20 mouse cellular contexts compared by ENCODE assay signal in the genomic region with DNA sequence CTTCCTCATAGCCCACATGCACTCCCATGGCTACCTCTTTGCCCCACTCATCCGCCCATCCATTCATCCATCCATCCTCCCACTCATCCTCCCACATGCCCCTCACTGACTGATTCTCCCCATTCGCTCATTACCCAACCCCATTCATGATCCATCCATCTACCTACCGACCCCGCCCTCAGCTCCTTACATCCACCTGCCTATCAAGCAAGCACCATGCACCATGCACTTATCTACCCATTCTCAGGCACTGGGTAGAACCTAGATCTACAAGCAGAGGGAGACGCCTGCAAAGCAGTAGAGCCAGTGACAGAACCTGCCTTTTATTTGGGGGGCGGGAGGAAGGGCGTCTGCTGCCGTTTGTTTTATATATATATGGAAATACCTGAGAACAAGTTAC. TPM values are rescaled to one million over a fixed set of nuclear protein-coding genes. Genes with fewer than 3 reads are reported as not detected.
A peak's percentile ranks its signal among the peaks of the same experiment; 100 is the strongest.
DNase-seq lines count a peak whose midpoint lies in the region; ATAC-seq and TF ChIP-seq lines count a peak whose summit lies in the region.
"Had no signal": no experiment of that assay in that cellular context is flagged by ENCODE, and none has a peak within 500 bp of the region (broad histone marks: within the 10 kb centered on the region; RNA-seq: fewer than 3 reads in every experiment).

No protein-coding gene starts in this region.

- WGBS in liver, adult 2 months: 98% methylated on average over 8 of the region's 8 CpGs
- 53% methylated on average over 8 of the region's 8 CpGs for WGBS in liver, postnatal 0 days (ENCODE audit: insufficient replicate concordance)

- peaks cover 8% of the 10 kb centered on the region for H3K79me2 ChIP-seq in MEL (ENCODE audit: control insufficient read depth, insufficient read depth, low read length, poor library complexity)
- H3K79me2 ChIP-seq in liver, adult 2 months (ENCODE audit: control insufficient read depth, insufficient read depth, low read length): no peaks in the 10 kb centered on the region

- TF ChIP-seq POLR2A in MEL (IDR thresholded peaks at IDR 0.05; ENCODE audit: control insufficient read depth in 1 of 2, insufficient read depth in 1 of 2, low read depth in 1 of 2, low read length in 2 of 2, poor library complexity in 1 of 2): no peak
- no peak for TF ChIP-seq POLR2A in liver, adult 2 months (IDR thresholded peaks at IDR 0.05; ENCODE audit: extremely low read depth, insufficient read depth, low read length)

- H3K4me1 ChIP-seq in MEL (ENCODE audit: control insufficient read depth in 1 of 2, insufficient read depth in 2 of 2, low read length in 2 of 2): peaks cover 36 to 84% of the 10 kb centered on the region in 2 experiments
- peaks cover 26% of the 10 kb centered on the region for H3K4me1 ChIP-seq in liver, adult 2 months (ENCODE audit: control insufficient read depth, insufficient read depth, low read length)
- peaks cover 60% of the 10 kb centered on the region for H3K4me1 ChIP-seq in liver, postnatal 0 days (ENCODE audit: insufficient read depth)

- no peak for TF ChIP-seq CTCF in MEL (IDR thresholded peaks at IDR 0.05 in 2 of 3, conservative IDR thresholded peaks at IDR 0.05 in 1 of 3; ENCODE audit: control insufficient read depth in 1 of 3, insufficient read depth in 1 of 3, low read depth in 2 of 3, low read length in 3 of 3, poor library complexity in 1 of 3, severe bottlenecking in 1 of 3)
- no peak for TF ChIP-seq CTCF in liver, adult 2 months (IDR thresholded peaks at IDR 0.05; ENCODE audit: low read depth, low read length)
- peak; percentile 24; the same call in 1 of the 2 replicates for TF ChIP-seq CTCF in liver, postnatal 0 days (IDR thresholded peaks at IDR 0.05; ENCODE audit: low read depth)

- H3K27me3 ChIP-seq in MEL (ENCODE audit: control insufficient read depth in 1 of 2, insufficient read depth in 2 of 2, low read length in 2 of 2): no peaks in the 10 kb centered on the region
- H3K27me3 ChIP-seq in liver, adult 2 months (ENCODE audit: control insufficient read depth, insufficient read depth, low read length): no peaks in the 10 kb centered on the region
- no peaks in the 10 kb centered on the region for H3K27me3 ChIP-seq in liver, postnatal 0 days (ENCODE audit: insufficient read depth, low read length)
- H3K27me3 ChIP-seq: forebrain, embryonic 12.5 days; heart, embryonic 12.5 days; hindbrain, embryonic 13.5 days; limb, embryonic 13.5 days had no signal

- peaks cover 0 to 64% of the 10 kb centered on the region in 2 experiments; a peak in 2 of 4 replicates for H3K36me3 ChIP-seq in MEL (ENCODE audit: control insufficient read depth in 1 of 2, insufficient read depth in 2 of 2, low read length in 2 of 2)
- H3K36me3 ChIP-seq in liver, adult 2 months (ENCODE audit: control insufficient read depth, insufficient read depth, low read length): no peaks in the 10 kb centered on the region
- no peaks in the 10 kb centered on the region for H3K36me3 ChIP-seq in liver, postnatal 0 days (replicated peaks; ENCODE audit: insufficient read depth, low read length)

- no peak overlapping the region for H3K9ac ChIP-seq in MEL (ENCODE audit: control insufficient read depth, low read depth, low read length, poor library complexity, severe bottlenecking)
- no peak overlapping the region for H3K9ac ChIP-seq in liver, adult 2 months (ENCODE audit: low read depth, low read length)
- H3K9ac ChIP-seq in liver, postnatal 0 days (replicated peaks): no peak overlapping the region
- H3K9ac ChIP-seq: forebrain, embryonic 12.5 days; heart, embryonic 12.5 days; hindbrain, embryonic 13.5 days; limb, embryonic 13.5 days had no signal

- no peaks in the 10 kb centered on the region for H3K9me3 ChIP-seq in MEL (replicated peaks; ENCODE audit: insufficient read depth, low read length)
- no peaks in the 10 kb centered on the region for H3K9me3 ChIP-seq in liver, postnatal 0 days (ENCODE audit: low read length)
- H3K9me3 ChIP-seq: forebrain, embryonic 12.5 days; heart, embryonic 12.5 days; hindbrain, embryonic 13.5 days; limb, embryonic 13.5 days had no signal

- peak; percentile 33 for ATAC-seq in liver, postnatal 0 days
- ATAC-seq: midbrain, embryonic 16.5 days had no signal

- TF ChIP-seq RAD21 in MEL (IDR thresholded peaks at IDR 0.05; ENCODE audit: low read depth, low read length): no peak

- H3K4me3 ChIP-seq in MEL (ENCODE audit: control insufficient read depth in 1 of 2, insufficient read depth in 1 of 2, low read depth in 2 of 2, low read length in 2 of 2): no peak overlapping the region
- H3K4me3 ChIP-seq in liver, adult 2 months (ENCODE audit: insufficient read depth, low read depth, low read length): no peak overlapping the region
- H3K4me3 ChIP-seq in liver, postnatal 0 days (ENCODE audit: low read depth, low read length): no peak overlapping the region
- H3K4me3 ChIP-seq: forebrain, embryonic 12.5 days; gastrocnemius, adult 2 months; heart, embryonic 12.5 days; hindbrain, embryonic 13.5 days; limb, embryonic 13.5 days had no signal

- TF ChIP-seq EP300 in MEL (IDR thresholded peaks at IDR 0.05; ENCODE audit: low read depth in 1 of 2, low read length in 2 of 2): peak; percentile 47 to 91
- TF ChIP-seq EP300 in liver, postnatal 0 days (IDR thresholded peaks at IDR 0.05; ENCODE audit: low read depth): peak; percentile 91

- DNase-seq in MEL (ENCODE audit: low read depth, low spot score): peak; percentile 83
- peak; percentile 60 for DNase-seq in c-Kit-negative CD71-positive TER-119-positive erythroid progenitor cells, embryonic 14.5 days (ENCODE audit: low read depth, low spot score)
- DNase-seq in liver, adult 2 months (ENCODE audit: extremely low read depth, low read depth, low spot score): no peak
- DNase-seq in liver, postnatal 0 days: no peak
- DNase-seq in kidney, postnatal 4 days: no peak
- no peak for DNase-seq in layer of hippocampus, postnatal 10 days (ENCODE audit: low spot score in 2 of 2)
- DNase-seq in yolk sac, embryonic 10.5 days (ENCODE audit: low spot score): no peak
- DNase-seq: adrenal gland, adult 2 months; cerebellum, adult 11 months; cerebellum, postnatal 10 days; embryo, embryonic 11 days; gastrocnemius, adult 2 months; heart, postnatal 14 days; kidney, adult 9 months; kidney, postnatal 25 days had no signal

- peak overlapping the region; percentile 99 for H3K27ac ChIP-seq in MEL (ENCODE audit: control insufficient read depth, low read depth, low read length)
- peak overlapping the region; percentile 82 for H3K27ac ChIP-seq in liver, adult 2 months (replicated peaks; ENCODE audit: insufficient read depth, low read depth, low read length)
- H3K27ac ChIP-seq in liver, postnatal 0 days (ENCODE audit: low read depth): peak overlapping the region; percentile 79
- H3K27ac ChIP-seq: forebrain, embryonic 12.5 days; gastrocnemius, adult 2 months; hindbrain, embryonic 13.5 days; limb, embryonic 13.5 days had no signal

- peak overlapping the region; percentile 18; the same call in 1 of the 2 replicates for H3K4me2 ChIP-seq in liver, postnatal 0 days (ENCODE audit: low read depth, low read length)
- H3K4me2 ChIP-seq: forebrain, embryonic 12.5 days; heart, embryonic 12.5 days; hindbrain, embryonic 13.5 days; limb, embryonic 13.5 days had no signal

TF ChIP-seq in MEL, 35 proteins besides CTCF, POLR2A, EP300 and RAD21:
- TF ChIP-seq NELFE (IDR thresholded peaks at IDR 0.05; ENCODE audit: low read depth, low read length): peak; percentile 14; the same call in 1 of the 2 replicates
- TF ChIP-seq SIN3A (IDR thresholded peaks at IDR 0.05; ENCODE audit: low read length): peak; percentile 54; the same call in 1 of the 2 replicates
- peak; percentile 34; the same call in 1 of the 2 replicates for TF ChIP-seq RCOR1 (IDR thresholded peaks at IDR 0.05; ENCODE audit: low read depth, low read length)
- TF ChIP-seq UBTF (IDR thresholded peaks at IDR 0.05; ENCODE audit: borderline replicate concordance, insufficient read depth, low read depth, low read length): no peak
- TF ChIP-seq ETS1 (IDR thresholded peaks at IDR 0.05; ENCODE audit: low read depth, low read length): peak; percentile 73; the same call in 1 of the 2 replicates
- TF ChIP-seq USF2 (IDR thresholded peaks at IDR 0.05; ENCODE audit: borderline replicate concordance in 1 of 2, insufficient read depth in 1 of 2, low read depth in 1 of 2, low read length in 2 of 2): no peak
- TF ChIP-seq TCF12 (IDR thresholded peaks at IDR 0.05; ENCODE audit: low read depth, low read length): peak; percentile 91
- TF ChIP-seq TBP (IDR thresholded peaks at IDR 0.05; ENCODE audit: low read depth, low read length): 0 out of 2 replicates have a peak, but pooled peaks have one; percentile 46
- TF ChIP-seq ZKSCAN1 (IDR thresholded peaks at IDR 0.05; ENCODE audit: low read depth, low read length): no peak
- no peak; the same call in 1 of the 2 replicates for TF ChIP-seq JUND (IDR thresholded peaks at IDR 0.05; ENCODE audit: low read depth, low read length)
- TF ChIP-seq MAZ (IDR thresholded peaks at IDR 0.05; ENCODE audit: low read depth, low read length): 0 out of 2 replicates have a peak, but pooled peaks have one; percentile 53
- TF ChIP-seq TAL1 (IDR thresholded peaks at IDR 0.05; ENCODE audit: low read length): peak; percentile 75
- peak; percentile 67 for TF ChIP-seq GATA1 (IDR thresholded peaks at IDR 0.05; ENCODE audit: low read depth, low read length)
- peak; percentile 18; the same call in 1 of the 2 replicates for TF ChIP-seq MYB (IDR thresholded peaks at IDR 0.05; ENCODE audit: low read depth, low read length)

RNA-seq across cellular contexts. Expression of gene Furin, which starts 42.1 kb away (rescaled TPM):
- total RNA-seq in MEL (2012; rRNA removed): 11.6 and 13.7 TPM in 2 replicates
- polyA plus RNA-seq in MEL (2012; ENCODE audit: insufficient read depth in 1 of 2, insufficient read length in 2 of 2, low read depth in 1 of 2, low replicate concordance in 2 of 2, missing spikeins in 1 of 2): 10 to 100 TPM in 1 of 2 experiments, not detected in 1; 32.3 TPM
- 26.5 and 42.6 TPM in 2 replicates for total RNA-seq in liver, adult 2 months (2014; rRNA removed)
- polyA plus RNA-seq in liver, adult 2 months (2012; rRNA removed): 152 and 163 TPM in 2 replicates
- 17.7 and 18.0 TPM in 2 replicates for polyA plus RNA-seq in liver, postnatal 0 days (2015; fragmentation: Nextera tagmentation; extraction: Ambion mirVana)
- 10 to 100 TPM; 53.6 to 56.6 TPM for total RNA-seq in layer of hippocampus, postnatal 10 days (2021)

RNA-seq across cellular contexts. Expression of gene Fes, which starts 59.6 kb away (rescaled TPM):
- 1.3 and 2.7 TPM in 2 replicates for total RNA-seq in MEL (2012; rRNA removed)
- 1 to 10 TPM in 1 of 2 experiments, not detected in 1; 6.6 TPM for polyA plus RNA-seq in MEL (2012; ENCODE audit: insufficient read depth in 1 of 2, insufficient read length in 2 of 2, low read depth in 1 of 2, low replicate concordance in 2 of 2, missing spikeins in 1 of 2)
- total RNA-seq in liver, adult 2 months (2014; rRNA removed): 4.6 and 9.9 TPM in 2 replicates
- polyA plus RNA-seq in liver, adult 2 months (2012; rRNA removed): 5.8 and 9.6 TPM in 2 replicates
- 16.3 and 16.8 TPM in 2 replicates for polyA plus RNA-seq in liver, postnatal 0 days (2015; fragmentation: Nextera tagmentation; extraction: Ambion mirVana)
- 10 to 100 TPM in 1 of 2 experiments, 1 to 10 TPM in 1; 5.2 to 10.6 TPM for total RNA-seq in layer of hippocampus, postnatal 10 days (2021)

Comparison
In these comparisons a context has a peak if more than half of its experiments do, and no peak if none do; other contexts are left out.
1. DNase-seq: peak in MEL (single experiment) and c-Kit-negative CD71-positive TER-119-positive erythroid progenitor cells, embryonic 14.5 days (single experiment); none in liver, adult 2 months (single experiment), liver, postnatal 0 days (single experiment), kidney, postnatal 4 days (0 of 2), layer of hippocampus, postnatal 10 days (0 of 2) and yolk sac, embryonic 10.5 days (single experiment).
2. Peak in every context shown above with its lines, with median percentiles within 50 percentile points of each other: H3K27ac ChIP-seq.